Mouse (Mus musculus): ENCODE data around the gene Mark3.
"Not testable (repeated sequence)": the region's sequence is repeated elsewhere in the genome, so short reads cannot be mapped to it uniquely, and the experiment has no call there.

The Mark3 gene

GRCm38 (mm10) chr12:111618266-111618665, 43.9 kb downstream of the Mark3 start:
- intact Hi-C loops (cut with DNase I): no loop called here

GRCm38 (mm10) chr12:111648061-111648645, 73.8 kb downstream of the Mark3 start:
- intact Hi-C loops (cut with DNase I): loop anchor here (5.0 kb wide), 1 partner anchor 96 kb away; no protein-coding TSS in a partner anchor

- intact Hi-C loops (cut with DNase I): loop anchor here (5.0 kb wide), 1 partner anchor 46 kb away; no protein-coding TSS in a partner anchor
These were observed 78.6 kb downstream of the Mark3 start for GRCm38 (mm10) chr12:111652953-111653352.

GRCm38 (mm10) chr12:111653434-111653833, 79.1 kb downstream of the Mark3 start:
- intact Hi-C loops (cut with DNase I): loop anchor here (5.0 kb wide), 1 partner anchor 46 kb away; no protein-coding TSS in a partner anchor

GRCm38 (mm10) chr12:111655695-111656094, 81.4 kb downstream of the Mark3 start:
- intact Hi-C loops (cut with DNase I): no loop called here

GRCm38 (mm10) chr12:111659331-111659730, 85.0 kb downstream of the Mark3 start:
- intact Hi-C loops (cut with DNase I): no loop called here

GRCm38 (mm10) chr12:111660628-111661027, 86.3 kb downstream of the Mark3 start:
- intact Hi-C loops (cut with DNase I): no loop called here

- intact Hi-C loops (cut with DNase I): not testable (repeated sequence)
These were observed 87.2 kb downstream of the Mark3 start for GRCm38 (mm10) chr12:111661554-111661953.

- intact Hi-C loops (cut with DNase I): no loop called here
These were observed 89.2 kb downstream of the Mark3 start for GRCm38 (mm10) chr12:111663228-111664143.

GRCm38 (mm10) chr12:111664144-111664634, 89.9 kb downstream of the Mark3 start:
- intact Hi-C loops (cut with DNase I): no loop called here

- intact Hi-C loops (cut with DNase I): loop anchor here (5.0 kb wide), 1 partner anchor 282 kb away; no protein-coding TSS in a partner anchor
These were observed 90.9 kb downstream of the Mark3 start for GRCm38 (mm10) chr12:111665041-111665880.

GRCm38 (mm10) chr12:111666380-111666779, 92.1 kb downstream of the Mark3 start:
- intact Hi-C loops (cut with DNase I): loop anchor here (5.0 kb wide), 1 partner anchor 281 kb away; no protein-coding TSS in a partner anchor

- intact Hi-C loops (cut with DNase I): loop anchor here (5.0 kb wide), 1 partner anchor 280 kb away; no protein-coding TSS in a partner anchor
These were observed 93.1 kb downstream of the Mark3 start for GRCm38 (mm10) chr12:111667421-111667820.

GRCm38 (mm10) chr12:111668457-111668912, 94.2 kb downstream of the Mark3 start:
- intact Hi-C loops (cut with DNase I): loop anchor here (2.0 to 5.0 kb wide), 3 partner anchors 28 to 279 kb away; no protein-coding TSS in a partner anchor

- intact Hi-C loops (cut with DNase I): loop anchor here (2.0 to 5.0 kb wide), 3 partner anchors 28 to 278 kb away; no protein-coding TSS in a partner anchor
These were observed 94.9 kb downstream of the Mark3 start for GRCm38 (mm10) chr12:111669000-111669788.

GRCm38 (mm10) chr12:111669961-111670360, 95.6 kb downstream of the Mark3 start:
- intact Hi-C loops (cut with DNase I): loop anchor here (2.0 to 5.0 kb wide), 3 partner anchors 27 to 277 kb away; no protein-coding TSS in a partner anchor

GRCm38 (mm10) chr12:111670371-111670971, 96.1 kb downstream of the Mark3 start:
- intact Hi-C loops (cut with DNase I): no loop called here

GRCm38 (mm10) chr12:111670976-111671375, 96.7 kb downstream of the Mark3 start:
- intact Hi-C loops (cut with DNase I): no loop called here

GRCm38 (mm10) chr12:111671431-111671902, 97.1 kb downstream of the Mark3 start:
- intact Hi-C loops (cut with DNase I): no loop called here

Measured in adrenal gland (tissue).